Mouse (Mus musculus) cerebellum, adult 2 months (tissue): ENCODE data around the gene Ufc1.

Experiments
- CTCF ChIP-seq: fragments of 200-500 bp; IDR thresholded peaks from 2 replicates; pipeline ENCODE4 v1.5.1; 2011; ENCODE audit warnings: low read depth, mild to moderate bottlenecking, control low read depth, low read length, moderate library complexity, borderline replicate concordance; ENCODE audit not compliant: insufficient read depth
- POLR2A ChIP-seq: fragments of 200-500 bp; IDR thresholded peaks from 2 replicates; pipeline ENCODE4 v1.6.1; 2011; ENCODE audit warnings: low read length, control low read depth, borderline replicate concordance; ENCODE audit not compliant: insufficient read depth

GRCm38 (mm10) chr1:171245353-171245752 lies 49.5 kb downstream of the Ufc1 start:
- TF ChIP-seq CTCF, result no peak
- no peak for TF ChIP-seq POLR2A
